Mouse (Mus musculus): ENCODE measurements at regions not wholly inside any gene's neighbourhood (a gene's known extent, or its start where the extent isn't known, plus 50 kb on each side); places are given as distances from the start of the nearest gene placed in this dataset.

DNA sequence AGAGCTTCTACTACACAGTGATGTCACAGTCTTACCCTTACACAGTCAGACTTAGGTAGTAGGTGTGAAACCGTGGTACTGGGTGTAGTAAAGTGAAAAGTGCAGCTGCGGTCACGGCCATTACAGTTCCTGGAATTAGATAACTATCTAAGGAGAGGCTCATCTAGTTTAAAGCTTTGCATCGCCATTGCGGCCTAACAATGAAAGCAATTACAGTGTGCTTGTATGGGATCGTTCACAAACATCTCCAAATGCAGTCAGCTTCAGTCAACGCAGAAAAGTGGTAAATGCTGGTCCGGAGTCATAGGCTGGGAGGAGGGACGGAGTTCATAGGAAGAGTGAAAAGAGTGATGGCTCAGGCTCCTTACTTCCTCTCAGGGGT, 106.0 kb upstream of the Col1a2 start:
- DNase-seq (ENCODE audit: low spot score in 2 of 2): no peak

DNA sequence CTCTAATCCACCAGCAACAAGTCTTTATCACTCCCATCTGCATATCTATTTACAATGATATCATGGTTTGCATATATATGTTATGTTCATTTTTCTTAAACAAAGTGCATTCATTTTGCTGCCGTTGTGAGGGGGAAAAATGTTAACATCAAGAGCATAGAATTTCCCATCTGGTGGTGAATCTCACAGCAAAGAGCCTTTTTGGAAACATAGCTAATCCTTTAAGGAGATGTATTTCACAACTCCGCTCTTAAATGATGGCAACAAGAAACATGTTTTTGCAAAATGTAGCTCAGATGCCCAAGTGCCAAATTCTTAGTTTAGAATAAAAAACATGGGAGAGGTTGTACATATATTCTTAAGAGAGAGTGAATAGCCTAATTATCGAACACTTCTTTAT, 99.3 kb upstream of the Col1a2 start:
- no peak for DNase-seq (ENCODE audit: low spot score in 2 of 2)

GRCm38 (mm10) chr6:4407748-4408147, 96.9 kb upstream of the Col1a2 start:
- no peak for DNase-seq (ENCODE audit: low spot score in 2 of 2)

DNA sequence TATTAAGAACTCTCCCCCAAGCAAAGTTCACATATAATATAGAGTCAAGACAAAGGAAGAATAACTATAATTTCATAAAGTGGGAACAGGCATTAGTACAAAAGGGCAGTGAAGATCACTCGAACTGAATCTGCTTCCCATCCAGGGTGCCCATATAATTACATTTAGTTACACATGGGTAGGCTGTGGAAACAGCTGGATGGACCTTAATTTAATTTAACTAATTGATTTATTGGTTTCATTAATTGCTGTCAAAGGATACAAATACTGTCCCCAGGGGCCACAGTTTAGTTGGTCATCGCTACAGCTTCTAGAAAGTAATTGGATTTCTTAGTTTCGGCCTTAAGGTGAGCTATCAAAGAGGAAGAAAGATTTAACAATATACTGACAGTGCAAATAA, 91.4 kb upstream of the Col1a2 start:
- DNase-seq (ENCODE audit: low spot score in 2 of 2): no peak

DNA sequence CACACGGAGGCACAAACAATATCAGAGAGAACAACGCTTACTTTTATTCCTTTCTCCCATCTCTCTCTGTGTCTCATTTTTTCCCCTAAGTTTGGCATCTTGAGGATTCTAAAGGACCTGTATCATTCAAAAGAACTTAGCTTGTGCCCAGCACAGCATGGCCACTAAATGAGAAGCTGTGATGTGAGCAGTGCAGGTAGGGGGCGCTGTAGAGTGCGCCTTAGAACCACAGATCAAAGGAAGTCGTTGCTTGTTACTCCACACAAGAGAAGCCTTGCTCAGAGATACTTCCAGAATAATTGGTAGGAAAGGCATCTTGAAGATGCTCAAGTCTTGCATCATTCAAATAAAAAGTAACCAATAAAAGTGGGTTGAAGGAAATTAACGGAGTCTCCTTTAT, 90.4 kb upstream of the Col1a2 start:
- DNase-seq (ENCODE audit: low spot score in 2 of 2): no peak

GRCm38 (mm10) chr6:4415206-4415605, 89.4 kb upstream of the Col1a2 start:
- no peak for DNase-seq (ENCODE audit: low spot score in 2 of 2)

DNA sequence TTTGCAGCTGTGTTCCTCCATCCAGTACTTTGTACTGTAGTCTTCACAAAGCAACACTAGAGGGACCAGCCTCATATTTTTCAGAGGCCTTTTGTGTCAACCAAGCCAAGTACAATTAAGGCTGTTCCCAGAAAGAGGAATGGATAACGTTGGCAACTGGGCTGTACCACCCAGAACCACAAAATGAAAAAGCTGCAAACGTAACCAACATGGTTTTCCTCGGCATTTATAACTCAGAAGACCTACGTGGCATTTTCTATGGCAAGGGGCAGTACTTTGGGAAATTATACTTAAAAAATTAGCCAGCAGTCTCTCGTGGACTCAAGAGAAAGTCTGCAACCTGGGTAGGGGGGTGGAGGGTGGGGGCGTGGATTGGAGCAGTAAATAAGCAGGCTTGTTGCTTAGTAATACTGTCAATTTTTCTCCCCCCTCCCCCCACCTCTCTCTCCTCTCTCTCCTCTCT, 87.3 kb upstream of the Col1a2 start:
- no peak for DNase-seq (ENCODE audit: low spot score in 2 of 2)

- DNase-seq (ENCODE audit: low spot score in 2 of 2): no peak
These were observed 86.2 kb upstream of the Col1a2 start for GRCm38 (mm10) chr6:4418376-4418775.

- no peak for DNase-seq (ENCODE audit: low spot score in 2 of 2)
These were observed 85.7 kb upstream of the Col1a2 start for GRCm38 (mm10) chr6:4418941-4419351.

- DNase-seq (ENCODE audit: low spot score in 2 of 2): no peak
These were observed 83.1 kb upstream of the Col1a2 start for GRCm38 (mm10) chr6:4421466-4421865.

DNA sequence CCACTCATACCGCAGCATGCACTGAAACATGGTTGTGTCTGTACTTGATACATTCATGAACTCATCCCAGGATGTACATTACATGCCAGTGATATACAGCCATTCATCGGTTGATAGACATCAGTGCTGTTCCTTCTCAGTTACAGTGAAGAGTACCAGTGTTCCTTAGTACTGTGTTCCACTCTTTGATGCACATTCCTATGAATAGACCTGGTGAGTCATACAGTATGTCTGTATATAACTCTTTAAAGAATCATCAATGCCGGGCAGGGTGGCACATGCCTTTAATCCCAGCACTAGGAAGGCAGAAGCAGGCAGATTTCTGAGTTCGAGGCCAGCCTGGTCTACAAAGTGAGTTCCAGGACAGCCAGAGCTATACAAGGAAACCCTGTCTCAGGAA, 77.5 kb upstream of the Col1a2 start:
- no peak for DNase-seq (ENCODE audit: low spot score in 2 of 2)

DNA sequence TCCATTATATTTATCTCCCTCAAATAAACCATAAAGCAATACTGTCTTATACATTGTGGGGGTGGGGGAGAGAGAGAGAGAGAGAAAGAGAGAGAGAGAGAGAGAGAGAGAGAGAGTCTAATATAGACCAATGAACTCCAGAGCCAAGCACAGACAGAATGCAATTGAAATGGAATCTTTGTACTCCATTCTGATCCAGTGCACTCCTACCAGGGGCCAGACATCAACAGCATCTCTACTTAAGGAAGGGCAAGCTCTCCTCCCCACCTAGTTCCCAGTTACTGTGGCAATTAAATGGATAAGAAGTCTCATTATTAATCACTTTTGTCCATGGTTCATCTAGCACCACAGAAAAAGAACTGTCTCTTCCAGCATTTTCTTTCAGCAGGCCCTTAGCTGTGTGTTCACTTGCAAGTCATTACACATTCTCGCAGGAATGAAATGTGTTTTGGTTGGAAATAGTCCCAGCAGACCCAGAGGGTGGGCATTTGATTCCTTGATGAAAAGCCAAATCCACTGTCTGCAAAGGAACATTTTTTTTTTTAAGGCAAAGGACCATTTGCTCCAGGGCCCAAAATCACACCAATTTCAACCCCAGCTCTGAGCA, 73.8 kb upstream of the Col1a2 start:
- DNase-seq (ENCODE audit: low spot score in 2 of 2): no peak

DNA sequence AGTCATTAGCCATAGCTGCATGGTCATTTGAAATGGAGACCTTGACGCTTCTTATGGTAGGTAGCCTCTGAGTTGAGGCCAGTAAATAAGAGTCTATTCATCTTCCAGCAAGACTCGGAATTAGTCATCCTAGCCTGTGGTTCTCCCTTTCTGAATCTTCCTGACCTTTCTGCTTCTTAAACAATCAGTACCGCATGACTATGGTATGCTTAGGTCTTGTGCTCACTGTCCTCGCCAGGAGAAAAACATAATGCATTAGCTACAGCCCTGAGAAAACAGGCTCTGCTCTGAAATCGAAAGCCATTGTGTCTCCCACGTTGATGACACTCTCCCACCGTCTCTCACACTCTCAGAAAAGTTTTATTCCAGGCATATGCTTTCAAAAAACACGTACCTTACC, 72.4 kb upstream of the Col1a2 start:
- no peak for DNase-seq (ENCODE audit: low spot score in 2 of 2)

DNA sequence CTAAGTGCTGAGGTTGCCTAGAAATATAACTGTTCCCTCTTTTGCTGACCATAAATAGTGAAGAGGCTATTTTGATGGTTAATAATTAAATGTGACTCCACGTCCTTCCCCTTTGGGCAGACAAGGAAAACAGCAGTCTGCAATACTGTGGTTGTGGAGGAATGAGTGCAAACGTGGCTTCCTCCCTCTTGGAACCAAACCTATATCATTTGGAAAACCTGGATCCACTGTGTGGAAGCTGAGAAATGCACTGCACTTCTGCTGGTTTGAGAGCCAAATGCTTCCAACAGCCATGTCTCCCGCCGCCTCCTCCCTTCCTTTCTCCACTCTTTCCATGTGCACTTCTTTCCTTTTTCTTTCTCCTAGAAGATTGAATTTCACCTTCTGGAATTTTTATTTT, 68.2 kb upstream of the Col1a2 start:
- no peak for DNase-seq (ENCODE audit: low spot score in 2 of 2)

DNA sequence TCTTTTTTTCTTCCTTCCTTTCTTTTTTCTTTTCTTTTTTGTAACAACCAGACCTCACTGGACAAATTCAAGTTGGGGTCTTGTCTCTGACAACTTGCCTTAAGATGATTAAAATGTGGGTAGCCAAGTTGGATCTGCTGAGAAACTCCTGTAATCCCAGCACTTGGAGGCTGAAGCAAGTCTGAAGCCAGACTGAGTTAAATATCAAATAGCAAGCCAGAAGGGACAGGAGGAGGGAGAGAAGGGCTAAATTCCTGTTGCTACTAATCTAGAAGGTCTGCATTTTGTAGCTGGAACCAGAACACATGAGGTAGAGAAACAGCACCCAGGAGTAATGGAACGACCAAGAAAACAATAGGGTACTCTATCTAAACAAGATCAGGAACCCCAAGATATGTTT, 67.7 kb upstream of the Col1a2 start:
- DNase-seq (ENCODE audit: low spot score in 2 of 2): no peak

DNA sequence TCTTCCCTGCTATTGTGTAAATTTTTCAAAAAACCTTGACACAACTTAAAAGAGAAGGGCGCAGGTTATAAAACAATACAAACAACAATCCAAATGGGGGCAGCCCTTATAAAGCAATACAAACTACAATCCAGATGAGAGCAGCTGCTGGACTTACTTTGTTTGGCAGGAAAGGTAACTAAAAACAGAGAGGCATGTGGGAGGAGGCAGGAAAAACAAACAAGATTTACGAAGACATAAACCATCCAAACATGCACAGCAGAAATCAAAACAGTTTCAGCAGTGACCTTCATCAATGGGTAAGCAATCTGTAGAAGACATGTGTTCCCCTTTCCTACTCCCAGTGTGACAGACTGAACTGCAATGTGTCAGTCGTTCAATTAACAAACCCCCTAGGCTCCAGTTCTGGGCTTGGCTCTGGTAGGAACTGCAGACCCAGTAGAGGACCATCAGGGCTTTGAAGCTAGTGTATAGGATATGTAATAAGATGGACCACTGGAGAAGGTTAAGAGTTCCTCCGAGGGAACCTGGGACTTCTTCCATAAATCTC, 62.9 kb upstream of the Col1a2 start:
- no peak for DNase-seq (ENCODE audit: low spot score in 2 of 2)

GRCm38 (mm10) chr6:4445906-4446305, 58.7 kb upstream of the Col1a2 start:
- no peak for DNase-seq (ENCODE audit: low spot score in 2 of 2)

- DNase-seq (ENCODE audit: low spot score in 2 of 2): no peak
These were observed 53.4 kb upstream of the Col1a2 start for GRCm38 (mm10) chr6:4451227-4451626.

Data from left cerebral cortex, adult 8-10 months (tissue).